Mouse (Mus musculus): ENCODE results near the gene Slc8a1.

- TF ChIP-seq POLR2A (IDR thresholded peaks at IDR 0.05; ENCODE audit: extremely low read depth, insufficient read depth, low read length) (no peak), CTCF (IDR thresholded peaks at IDR 0.05; ENCODE audit: low read depth, low read length) (no peak)
These were observed 234.1 kb downstream of the Slc8a1 start for GRCm38 (mm10) chr17:81504040-81504439.
